Mouse (Mus musculus): ENCODE measurements around the gene Olfr1432.
"Not testable (repeated sequence)": the region's sequence is repeated elsewhere in the genome, so short reads cannot be mapped to it uniquely, and the experiment has no call there.

DNA sequence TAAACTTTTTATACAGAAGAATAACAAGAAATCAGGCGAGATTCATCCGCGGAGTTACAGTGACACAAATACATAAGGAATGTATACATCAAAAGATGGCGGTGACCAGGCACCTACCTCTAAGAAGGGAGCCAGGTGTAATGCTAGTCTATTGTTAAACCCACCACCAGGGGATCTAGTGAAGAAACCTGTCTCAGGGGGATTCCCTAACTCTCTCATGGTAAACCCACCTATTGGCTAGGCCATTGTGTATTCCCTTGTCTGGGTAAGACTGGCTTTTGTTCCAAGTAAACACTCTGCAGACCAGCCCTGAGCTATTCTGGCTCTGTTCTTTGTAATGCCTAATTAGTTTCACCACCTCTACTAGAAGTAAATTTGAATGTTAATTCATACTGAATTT is 33.3 kb downstream of the Olfr1432 start:
- not testable (repeated sequence) for TF ChIP-seq CTCF (IDR thresholded peaks at IDR 0.05; ENCODE audit: low read depth); EP300 (optimal IDR thresholded peaks at IDR 0.05)
